Mouse (Mus musculus) heart, embryonic 15.5 days (tissue): Measurements from ENCODE around the gene Rln1. TPM values are rescaled to one million over a fixed set of nuclear protein-coding genes. Genes with fewer than 3 reads are reported as not detected.

Experiments used
- ATAC-seq: fragments of 200-750 bp; cut with Nextera tagmentation; replicated peaks from 2 replicates; pipeline ENCODE4 v1.8.0; 2017; ENCODE audit warnings: low read depth, moderate TSS enrichment; ENCODE audit not compliant: insufficient number of reproducible peaks, insufficient read depth, low FRiP score
- H3K27ac ChIP-seq: fragments of 300-500 bp; sonication (generic); 2 replicates; pipeline ENCODE4 v1.5.1; 2015; ENCODE audit warnings: mild to moderate bottlenecking, inconsistent platforms
- H3K27me3 ChIP-seq: fragments of 300-500 bp; sonication (generic); 2 replicates; pipeline ENCODE4 v1.6.1; 2015; ENCODE audit warnings: inconsistent platforms
- H3K36me3 ChIP-seq: fragments of 300-500 bp; sonication (generic); 2 replicates; pipeline ENCODE4 v1.6.1; 2015; ENCODE audit warnings: mild to moderate bottlenecking, inconsistent platforms
- H3K4me1 ChIP-seq: fragments of 300-500 bp; sonication (generic); replicated peaks from 2 replicates; pipeline ENCODE4 v1.6.1; 2015; ENCODE audit warnings: inconsistent platforms
- H3K4me2 ChIP-seq: fragments of 300-500 bp; sonication (generic); 2 replicates; pipeline ENCODE4 v1.6.1; 2015; ENCODE audit warnings: inconsistent platforms, mild to moderate bottlenecking, moderate library complexity
- H3K4me3 ChIP-seq: fragments of 300-500 bp; sonication (generic); 2 replicates; pipeline ENCODE4 v1.5.1; 2015; ENCODE audit warnings: mild to moderate bottlenecking, inconsistent platforms
- H3K9ac ChIP-seq: fragments of 300-500 bp; sonication (generic); 2 replicates; pipeline ENCODE4 v1.6.1; 2015; ENCODE audit warnings: mild to moderate bottlenecking, inconsistent platforms
- H3K9me3 ChIP-seq: fragments of 300-500 bp; sonication (generic); replicated peaks from 2 replicates; pipeline ENCODE4 v1.6.1; 2016; ENCODE audit warnings: inconsistent platforms
- WGBS: fragments of 180-500 bp; shearing (Covaris S2); methylation state at CpG from one replicate; pipeline ENCODE4 v1.1.7; 2015; ENCODE audit warnings: mixed read lengths; 5-methylcytosine and 5-hydroxymethylcytosine counted together
- polyA plus RNA-seq: library from polyadenylated mRNA; unstranded; fragments of >200 nt; fragmentation: Nextera tagmentation; extraction: Ambion mirVana; gene quantifications from 2 replicates; pipeline ENCODE4 v1.2.1, GENCODE M21; 2015

Rln1 gene
- polyA plus RNA-seq, result 0.18 TPM in 1 of 2 replicates, not detected in the other

DNA sequence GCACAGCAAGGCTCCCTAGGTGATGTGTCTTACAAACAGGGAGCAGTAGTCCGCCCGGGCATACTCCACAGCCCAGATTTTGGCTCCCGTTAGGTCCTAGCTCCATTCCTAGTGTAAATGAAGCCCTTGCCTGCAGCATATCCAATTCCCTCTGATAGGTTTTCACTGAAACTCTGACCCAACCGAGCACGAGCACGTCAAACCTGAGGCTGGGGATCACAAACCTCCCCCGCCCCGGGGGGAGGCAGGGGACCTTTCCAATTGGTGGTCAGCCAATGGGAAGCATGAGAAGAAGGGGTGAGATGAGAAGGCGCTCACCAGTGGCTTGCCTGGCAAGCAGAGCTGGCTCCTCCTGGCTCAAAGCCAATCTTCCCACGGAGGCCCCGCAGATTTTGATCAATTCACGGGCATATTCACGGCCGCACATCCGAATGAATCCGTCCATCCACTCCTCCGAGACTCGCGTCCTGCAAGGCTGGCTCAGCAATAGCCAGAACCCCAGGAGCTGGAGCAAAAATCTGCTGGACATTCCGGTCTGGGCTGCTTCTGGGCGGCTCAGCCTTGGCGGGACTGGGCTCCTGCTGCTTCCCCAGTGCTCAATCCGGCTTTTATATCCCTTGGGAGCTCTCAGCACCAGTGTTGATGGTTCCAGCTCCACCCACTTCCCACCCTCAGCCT lies at the start of gene Rln1:
Rln1 (minus strand) TSS at position 603 of the 678 bp plus-strand sequence.
- ATAC-seq, result no peak
- H3K36me3 ChIP-seq, result no peaks in the 10 kb centered on the region
- peak within 1 kb of the TSS; percentile 53 for H3K4me3 ChIP-seq
- H3K9ac ChIP-seq, result peak within 1 kb of the TSS; percentile 45
- WGBS, result 3% methylated on average over 23 of the region's 23 CpGs
- 0 out of 2 replicates have a peak, but pooled peaks cover 5% of the 10 kb centered on the region for H3K27me3 ChIP-seq
- H3K4me2 ChIP-seq, result peak within 1 kb of the TSS; percentile 89
- H3K27ac ChIP-seq, result no peak within 1 kb of the TSS
- H3K9me3 ChIP-seq, result no peaks in the 10 kb centered on the region
- peaks cover 10% of the 10 kb centered on the region for H3K4me1 ChIP-seq

DNA sequence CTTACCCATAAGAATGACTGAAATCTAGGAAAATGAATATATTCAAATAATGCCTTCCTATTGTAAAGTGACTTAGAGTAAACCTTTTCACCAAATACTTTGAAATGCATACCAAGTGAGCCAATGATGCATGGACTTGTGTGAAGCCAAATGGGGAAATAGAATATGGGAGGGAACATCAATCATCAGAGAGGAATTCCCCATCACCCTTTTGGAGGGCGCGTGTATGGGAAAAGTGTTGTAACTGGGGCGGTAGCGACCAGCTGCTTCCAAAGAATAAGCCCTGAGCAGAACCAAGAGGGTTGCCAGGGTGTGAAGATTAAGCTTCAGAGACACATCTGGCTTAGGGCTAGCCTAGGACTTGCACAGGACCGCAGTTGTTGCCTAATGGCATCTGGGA lies 48.9 kb upstream of the Rln1 start:
- no peak for ATAC-seq
- Histone ChIP-seq H3K4me3 (no peak overlapping the region), H3K4me1 (no peaks in the 10 kb centered on the region), H3K9ac (no peak overlapping the region), H3K27me3 (no peaks in the 10 kb centered on the region), H3K4me2 (no peak overlapping the region), H3K27ac (no peak overlapping the region), H3K36me3 (no peaks in the 10 kb centered on the region), H3K9me3 (no peaks in the 10 kb centered on the region)
- WGBS, result 86% methylated on average over 5 of the region's 5 CpGs

- Histone ChIP-seq H3K9me3 (no peaks in the 10 kb centered on the region), H3K4me1 (no peaks in the 10 kb centered on the region), H3K9ac (no peak overlapping the region), H3K36me3 (no peaks in the 10 kb centered on the region), H3K4me3 (no peak overlapping the region), H3K27ac (no peak overlapping the region), H3K4me2 (no peak overlapping the region), H3K27me3 (no peaks in the 10 kb centered on the region)
- no peak for ATAC-seq
- 79% methylated on average over 14 of the region's 14 CpGs for WGBS
Observed at GRCm38 (mm10) chr19:29379839-29380603, 45.6 kb upstream of the Rln1 start.

DNA sequence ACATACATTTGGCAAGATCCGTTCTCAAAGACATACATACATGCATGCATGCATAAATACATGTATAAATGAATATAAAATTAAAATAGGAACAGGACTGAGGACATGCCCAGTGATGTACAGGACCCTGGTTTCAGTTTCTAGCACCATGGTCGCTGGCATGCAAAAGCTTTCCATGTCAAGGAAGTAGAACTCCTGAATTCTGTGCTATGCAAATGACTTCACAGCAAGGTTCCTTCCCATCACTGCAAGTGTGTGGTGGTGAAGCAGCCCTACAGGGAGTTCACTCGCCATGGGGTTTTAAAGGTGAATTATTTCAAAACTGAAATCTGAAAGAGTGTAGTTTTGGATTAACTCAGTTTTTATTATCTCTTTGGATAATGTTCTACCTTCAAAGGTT lies 41.9 kb upstream of the Rln1 start:
- H3K4me1 ChIP-seq, result no peaks in the 10 kb centered on the region
- ATAC-seq, result no peak
- H3K4me2 ChIP-seq, result no peak overlapping the region
- no peaks in the 10 kb centered on the region for H3K27me3 ChIP-seq
- no peak overlapping the region for H3K4me3 ChIP-seq
- 72% methylated on average over 3 of the region's 3 CpGs for WGBS
- no peaks in the 10 kb centered on the region for H3K36me3 ChIP-seq
- H3K9me3 ChIP-seq, result no peaks in the 10 kb centered on the region
- H3K9ac ChIP-seq, result no peak overlapping the region
- H3K27ac ChIP-seq, result no peak overlapping the region

DNA sequence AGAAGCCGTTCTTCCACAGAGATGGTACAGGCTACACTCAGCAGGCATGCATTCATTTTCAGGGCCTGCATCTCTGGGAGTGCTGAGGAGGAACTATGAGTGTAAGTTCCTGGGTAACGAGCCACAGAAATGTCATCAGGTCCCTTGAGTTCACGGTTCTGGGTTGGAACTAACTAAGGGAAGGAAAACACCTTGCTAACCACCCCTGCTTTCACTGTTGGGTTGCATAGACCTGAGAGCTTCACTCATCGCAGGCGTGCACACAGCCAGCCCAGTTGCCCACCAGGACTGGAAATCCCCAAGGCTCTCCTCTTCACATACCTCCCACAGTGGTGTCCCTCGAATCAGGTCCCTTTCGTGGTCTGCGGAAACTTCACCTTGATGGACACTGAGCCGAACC lies 40.5 kb upstream of the Rln1 start:
- Histone ChIP-seq H3K4me3 (no peak overlapping the region), H3K4me1 (no peaks in the 10 kb centered on the region), H3K27ac (no peak overlapping the region), H3K9ac (no peak overlapping the region), H3K36me3 (no peaks in the 10 kb centered on the region), H3K9me3 (no peaks in the 10 kb centered on the region), H3K27me3 (no peaks in the 10 kb centered on the region), H3K4me2 (no peak overlapping the region)
- no peak for ATAC-seq
- WGBS, result 87% methylated on average over 9 of the region's 9 CpGs

DNA sequence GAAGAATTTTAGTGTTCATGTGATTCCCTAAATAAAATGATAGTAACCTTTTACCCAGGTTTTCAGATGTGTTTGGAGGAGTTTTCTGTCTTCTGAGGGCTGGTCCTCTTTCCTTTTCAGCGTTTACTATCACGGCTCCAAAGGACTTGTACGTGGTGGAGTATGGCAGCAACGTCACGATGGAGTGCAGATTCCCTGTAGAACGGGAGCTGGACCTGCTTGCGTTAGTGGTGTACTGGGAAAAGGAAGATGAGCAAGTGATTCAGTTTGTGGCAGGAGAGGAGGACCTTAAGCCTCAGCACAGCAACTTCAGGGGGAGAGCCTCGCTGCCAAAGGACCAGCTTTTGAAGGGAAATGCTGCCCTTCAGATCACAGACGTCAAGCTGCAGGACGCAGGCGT lies 39.0 kb upstream of the Rln1 start:
- Histone ChIP-seq H3K27ac (no peak overlapping the region), H3K9me3 (no peaks in the 10 kb centered on the region), H3K27me3 (no peaks in the 10 kb centered on the region), H3K9ac (0 out of 2 replicates have a peak overlapping the region, but pooled peaks have one; percentile 1), H3K4me3 (peak overlapping the region; percentile 29), H3K4me1 (no peaks in the 10 kb centered on the region), H3K36me3 (no peaks in the 10 kb centered on the region), H3K4me2 (peak overlapping the region; percentile 54)
- WGBS, result 38% methylated on average over 11 of the region's 11 CpGs
- ATAC-seq, result no peak

DNA sequence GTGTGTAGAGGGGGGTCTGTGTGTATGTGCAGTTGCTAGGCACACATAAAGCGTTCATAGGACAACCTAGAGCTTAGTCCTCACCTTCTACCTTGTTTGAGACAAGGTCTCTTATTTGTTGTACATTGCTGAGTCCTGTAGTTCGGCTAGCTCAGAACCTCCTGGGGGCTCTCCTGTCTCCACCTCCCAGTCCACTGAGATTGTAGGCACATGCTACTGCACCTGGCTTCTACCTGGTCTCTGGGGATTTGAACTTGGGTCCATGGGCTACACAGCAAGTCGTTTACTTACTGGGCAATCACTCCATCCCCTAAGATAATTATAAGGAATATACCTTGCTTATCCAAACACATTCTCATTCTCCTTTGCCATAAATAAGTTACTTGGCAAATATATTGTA lies 38.2 kb upstream of the Rln1 start:
- H3K4me2 ChIP-seq, result no peak overlapping the region
- no peaks in the 10 kb centered on the region for H3K27me3 ChIP-seq
- H3K4me1 ChIP-seq, result peaks cover under 1% of the 10 kb centered on the region
- H3K27ac ChIP-seq, result no peak overlapping the region
- WGBS, result 86% methylated on average over 3 of the region's 3 CpGs
- no peaks in the 10 kb centered on the region for H3K9me3 ChIP-seq
- H3K9ac ChIP-seq, result no peak overlapping the region
- no peaks in the 10 kb centered on the region for H3K36me3 ChIP-seq
- ATAC-seq, result no peak
- H3K4me3 ChIP-seq, result no peak overlapping the region

GRCm38 (mm10) chr19:29372138-29372537 lies 37.7 kb upstream of the Rln1 start:
- peaks cover 4% of the 10 kb centered on the region for H3K4me1 ChIP-seq
- no peaks in the 10 kb centered on the region for H3K36me3 ChIP-seq
- no peaks in the 10 kb centered on the region for H3K9me3 ChIP-seq
- H3K27me3 ChIP-seq, result no peaks in the 10 kb centered on the region
- no peak for ATAC-seq
- peak overlapping the region; percentile 22 for H3K4me3 ChIP-seq
- 52% methylated on average over 4 of the region's 4 CpGs for WGBS
- H3K27ac ChIP-seq, result no peak overlapping the region
- peak overlapping the region; percentile 33; the same call in 1 of the 2 replicates for H3K4me2 ChIP-seq
- no peak overlapping the region for H3K9ac ChIP-seq

- ATAC-seq, result no peak
- WGBS, result 79% methylated on average over 18 of the region's 18 CpGs
- Histone ChIP-seq H3K4me2 (peak overlapping the region; percentile 33; the same call in 1 of the 2 replicates), H3K27me3 (no peaks in the 10 kb centered on the region), H3K9me3 (no peaks in the 10 kb centered on the region), H3K36me3 (no peaks in the 10 kb centered on the region), H3K4me3 (peak overlapping the region; percentile 22), H3K27ac (no peak overlapping the region), H3K4me1 (peaks cover 6% of the 10 kb centered on the region), H3K9ac (no peak overlapping the region)
Observed at GRCm38 (mm10) chr19:29371284-29372081, 37.0 kb upstream of the Rln1 start.

DNA sequence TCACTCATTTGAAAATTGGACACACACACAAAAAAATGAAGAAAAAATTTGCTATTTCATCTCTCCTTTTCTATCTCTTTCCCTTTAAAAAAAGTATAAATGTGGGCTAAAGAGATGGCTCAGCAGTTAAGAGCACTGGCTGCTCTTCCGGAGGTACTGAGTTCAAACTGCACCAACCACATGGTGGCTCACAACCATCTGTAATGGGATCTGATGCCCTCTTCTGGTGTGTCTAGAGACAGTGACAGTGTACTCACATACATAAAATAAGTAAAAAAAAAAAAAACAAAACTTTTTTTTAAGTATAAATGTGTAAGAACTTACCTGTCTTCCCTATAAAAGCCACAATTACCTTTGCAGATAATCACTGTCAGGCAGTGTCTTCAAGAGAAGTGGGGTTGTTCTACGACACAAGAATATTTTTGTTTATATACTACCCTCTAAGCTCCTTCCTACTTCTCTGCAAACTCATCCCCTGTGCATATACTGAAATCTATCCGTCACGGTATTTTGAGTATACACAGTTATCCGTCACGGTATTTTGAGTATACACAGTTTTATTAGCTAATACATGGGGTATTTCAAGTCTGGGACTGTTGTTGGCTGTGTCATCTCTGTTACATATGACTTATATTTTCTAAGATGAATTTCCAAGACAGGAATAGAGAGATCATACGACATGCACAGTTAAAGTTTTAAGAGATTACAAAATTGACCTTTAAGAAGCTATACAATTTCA lies 36.2 kb upstream of the Rln1 start:
- Histone ChIP-seq H3K4me1 (peaks cover 6% of the 10 kb centered on the region), H3K4me2 (no peak overlapping the region), H3K9me3 (no peaks in the 10 kb centered on the region), H3K4me3 (no peak overlapping the region), H3K27me3 (no peaks in the 10 kb centered on the region), H3K9ac (no peak overlapping the region), H3K27ac (no peak overlapping the region), H3K36me3 (no peaks in the 10 kb centered on the region)
- no peak for ATAC-seq
- 85% methylated on average over 7 of the region's 7 CpGs for WGBS

DNA sequence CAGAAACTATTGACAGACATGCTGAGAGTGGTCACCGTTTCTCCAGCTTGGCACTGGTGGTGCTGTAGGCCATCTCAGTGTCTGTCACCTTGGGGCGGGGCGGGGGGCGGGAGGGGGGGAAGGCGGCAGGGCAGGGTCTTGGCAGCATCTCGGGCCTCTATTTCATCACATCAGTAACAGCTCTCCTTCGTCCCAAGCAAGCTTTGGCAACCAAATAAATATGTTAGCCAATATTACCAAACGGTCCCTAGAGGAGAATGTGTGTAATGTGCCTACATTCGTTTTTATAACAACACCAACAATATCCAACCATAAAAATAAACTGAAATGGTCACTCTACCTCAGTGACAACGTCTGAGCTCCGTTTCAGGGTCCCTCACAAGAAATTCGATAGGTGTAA lies 35.6 kb upstream of the Rln1 start:
- Histone ChIP-seq H3K36me3 (no peaks in the 10 kb centered on the region), H3K9me3 (no peaks in the 10 kb centered on the region), H3K27ac (no peak overlapping the region), H3K4me2 (no peak overlapping the region), H3K9ac (no peak overlapping the region), H3K27me3 (no peaks in the 10 kb centered on the region), H3K4me3 (no peak overlapping the region), H3K4me1 (peaks cover 6% of the 10 kb centered on the region)
- no peak for ATAC-seq
- 61% methylated on average over 12 of the region's 12 CpGs for WGBS
